Mouse (Mus musculus) stomach, postnatal 0 days (tissue): Measurements from ENCODE around the gene Acadvl. TPM values are rescaled to one million over a fixed set of nuclear protein-coding genes. Genes with fewer than 3 reads are reported as not detected.
A peak's percentile ranks its signal among the peaks of the same experiment; 100 is the strongest.

ENCODE experiments used
- ATAC-seq: fragments of 200-750 bp; cut with Nextera tagmentation; 2 replicates; pipeline ENCODE4 v1.8.0; 2017; ENCODE audit not compliant: low FRiP score, low TSS enrichment
- DNase-seq: peaks from one replicate; pipeline ENCODE4 v3.0.0-alpha.2; 2016; ENCODE audit warnings: low spot score
- H3K27ac ChIP-seq: fragments of 300-500 bp; sonication (generic); replicated peaks from 2 replicates; pipeline ENCODE4 v1.5.1; 2014; ENCODE audit warnings: mild to moderate bottlenecking, control low read depth
- H3K27me3 ChIP-seq: fragments of 300-500 bp; sonication (generic); 2 replicates; pipeline ENCODE4 v1.6.1; 2014; ENCODE audit warnings: low read length; ENCODE audit not compliant: control insufficient read depth, insufficient read depth
- H3K36me3 ChIP-seq: fragments of 300-500 bp; sonication (generic); 2 replicates; pipeline ENCODE4 v1.6.1; 2014; ENCODE audit warnings: low read length, mixed read lengths; ENCODE audit not compliant: control insufficient read depth, insufficient read depth
- H3K4me1 ChIP-seq: fragments of 300-500 bp; sonication (generic); replicated peaks from 2 replicates; pipeline ENCODE4 v1.6.1; 2014; ENCODE audit warnings: antibody characterized with exemption; ENCODE audit not compliant: control insufficient read depth, insufficient read depth
- H3K4me2 ChIP-seq: fragments of 300-500 bp; sonication (generic); replicated peaks from 2 replicates; pipeline ENCODE4 v1.6.1; 2014; ENCODE audit warnings: low read depth, mild to moderate bottlenecking, control low read depth, moderate library complexity
- H3K4me3 ChIP-seq: fragments of 300-500 bp; sonication (generic); 2 replicates; pipeline ENCODE4 v1.5.1; 2014; ENCODE audit warnings: low read depth, low read length, control low read depth
- H3K9ac ChIP-seq: fragments of 300-500 bp; sonication (generic); 2 replicates; pipeline ENCODE4 v1.6.1; 2014; ENCODE audit warnings: mild to moderate bottlenecking, low read length, control low read depth, mixed read lengths
- H3K9me3 ChIP-seq: fragments of 300-500 bp; sonication (generic); 2 replicates; pipeline ENCODE4 v1.6.1; 2016; ENCODE audit warnings: low read length; ENCODE audit not compliant: control insufficient read depth
- CTCF ChIP-seq: IDR thresholded peaks from 2 replicates; pipeline ENCODE4 v1.5.1; 2016; ENCODE audit warnings: antibody characterized with exemption, low read depth, mild to moderate bottlenecking, moderate library complexity
- EP300 ChIP-seq: optimal IDR thresholded peaks from 2 replicates; pipeline ENCODE3; 2016; ENCODE audit warnings: antibody characterized with exemption
- WGBS: fragments of 180-500 bp; shearing (Covaris S2); extraction: QIAGEN DNeasy Blood & Tissue Kit; methylation state at CpG from one replicate; pipeline ENCODE4 v1.1.7; 2014; 5-methylcytosine and 5-hydroxymethylcytosine counted together
- polyA plus RNA-seq: library from polyadenylated mRNA; unstranded; fragments of >200 nt; fragmentation: Nextera tagmentation; extraction: Ambion mirVana; gene quantifications from 2 replicates; pipeline ENCODE4 v1.2.1, GENCODE M21; 2015

Gene Acadvl
- polyA plus RNA-seq, 1 experiment from 2014 or later = 143 TPM

- no peak; the same call in none of the 2 replicates for ATAC-seq
- 2% methylated on average over 16 of the region's 16 CpGs for WGBS
- H3K27me3 ChIP-seq = no peaks in the 10 kb centered on the region
- DNase-seq = no peak
- no peaks in the 10 kb centered on the region; the same call in 1 of the 2 replicates for H3K4me1 ChIP-seq
- peak overlapping the region; percentile 89 for H3K4me2 ChIP-seq
- no peak for TF ChIP-seq EP300
- no peak for TF ChIP-seq CTCF
- peak overlapping the region; percentile 97 for H3K4me3 ChIP-seq
- peaks cover 9% of the 10 kb centered on the region; the same call in 1 of the 2 replicates for H3K36me3 ChIP-seq
- no peaks in the 10 kb centered on the region for H3K9me3 ChIP-seq
- peak overlapping the region; percentile 98 for H3K27ac ChIP-seq
- H3K9ac ChIP-seq = peak overlapping the region; percentile 78
Measured at GRCm38 (mm10) chr11:69979827-69980195, 35.4 kb downstream of the Acadvl start.

- Histone ChIP-seq H3K9ac (no peak overlapping the region), H3K27ac (no peak overlapping the region), H3K4me2 (no peak overlapping the region), H3K36me3 (peaks cover 13% of the 10 kb centered on the region), H3K4me3 (no peak overlapping the region), H3K9me3 (no peaks in the 10 kb centered on the region), H3K27me3 (no peaks in the 10 kb centered on the region), H3K4me1 (no peaks in the 10 kb centered on the region)
- ATAC-seq (no peak), DNase-seq (no peak)
- WGBS = 79% methylated on average over 4 of the region's 4 CpGs
- TF ChIP-seq CTCF (no peak), EP300 (no peak)
Measured at GRCm38 (mm10) chr11:69976271-69976670, 38.9 kb downstream of the Acadvl start.

- WGBS = 94% methylated on average over 2 of the region's 2 CpGs
- ATAC-seq = no peak
- Histone ChIP-seq H3K36me3 (peaks cover 16% of the 10 kb centered on the region), H3K9ac (no peak overlapping the region), H3K4me3 (no peak overlapping the region), H3K9me3 (no peaks in the 10 kb centered on the region), H3K4me1 (no peaks in the 10 kb centered on the region), H3K27me3 (no peaks in the 10 kb centered on the region), H3K4me2 (no peak overlapping the region), H3K27ac (no peak overlapping the region)
- no peak for TF ChIP-seq EP300
- no peak for TF ChIP-seq CTCF
- no peak for DNase-seq
Measured at GRCm38 (mm10) chr11:69974907-69975306, 40.3 kb downstream of the Acadvl start.

GRCm38 (mm10) chr11:69970775-69971174, 44.4 kb downstream of the Acadvl start:
- Histone ChIP-seq H3K4me1 (peaks cover 2% of the 10 kb centered on the region; the same call in 1 of the 2 replicates), H3K27me3 (peaks cover 2% of the 10 kb centered on the region; the same call in 1 of the 2 replicates), H3K9ac (no peak overlapping the region), H3K27ac (no peak overlapping the region), H3K9me3 (no peaks in the 10 kb centered on the region), H3K4me2 (no peak overlapping the region), H3K36me3 (peaks cover 22% of the 10 kb centered on the region), H3K4me3 (no peak overlapping the region)
- TF ChIP-seq CTCF (no peak), EP300 (no peak)
- peak; percentile 30 for DNase-seq
- ATAC-seq = no peak
- WGBS = 44% methylated on average over 3 of the region's 3 CpGs

GRCm38 (mm10) chr11:69970222-69970621, 45.0 kb downstream of the Acadvl start:
- Histone ChIP-seq H3K4me1 (peaks cover 2% of the 10 kb centered on the region; the same call in 1 of the 2 replicates), H3K9me3 (no peaks in the 10 kb centered on the region), H3K27me3 (peaks cover 2% of the 10 kb centered on the region; the same call in 1 of the 2 replicates), H3K27ac (no peak overlapping the region), H3K4me3 (no peak overlapping the region), H3K9ac (no peak overlapping the region), H3K36me3 (peaks cover 22% of the 10 kb centered on the region), H3K4me2 (no peak overlapping the region)
- DNase-seq = no peak
- 65% methylated on average over 6 of the region's 6 CpGs for WGBS
- no peak for ATAC-seq
- no peak for TF ChIP-seq CTCF
- TF ChIP-seq EP300 = no peak

GRCm38 (mm10) chr11:69968793-69969192, 46.4 kb downstream of the Acadvl start:
- Histone ChIP-seq H3K27me3 (peaks cover 6% of the 10 kb centered on the region; the same call in 1 of the 2 replicates), H3K4me1 (peaks cover 2% of the 10 kb centered on the region; the same call in 1 of the 2 replicates), H3K9ac (no peak overlapping the region), H3K4me2 (no peak overlapping the region), H3K9me3 (no peaks in the 10 kb centered on the region), H3K4me3 (no peak overlapping the region), H3K36me3 (peaks cover 11% of the 10 kb centered on the region; the same call in 1 of the 2 replicates), H3K27ac (no peak overlapping the region)
- DNase-seq = no peak
- ATAC-seq = no peak
- whole genome bisulfite sequencing = 63% methylated on average over 4 of the region's 4 CpGs
- no peak for TF ChIP-seq EP300
- no peak for TF ChIP-seq CTCF
